Mouse (Mus musculus) natural killer cell, adult 2 months (primary cell): ENCODE measurements around the gene Slc35g3.

ENCODE experiments used
- DNase-seq, 2 experiments: peaks; one replicate each; pipeline ENCODE4 v3.0.0; 2022; ENCODE audit warnings: low spot score in 2 of 2

Slc35g3 gene

GRCm38 (mm10) chr11:69761868-69762267 is at the start of gene Slc35g3:
Gene Slc35g3 (minus strand): TSS chr11:69761968.
- DNase-seq = no peak

GRCm38 (mm10) chr11:69810280-69810679 is 48.5 kb upstream of the Slc35g3 start:
- no peak for DNase-seq

GRCm38 (mm10) chr11:69807641-69808040 is 45.9 kb upstream of the Slc35g3 start:
- DNase-seq = no peak

- DNase-seq = no peak
These were observed 44.6 kb upstream of the Slc35g3 start for GRCm38 (mm10) chr11:69806378-69806777.

- DNase-seq = no peak
These were observed 43.5 kb upstream of the Slc35g3 start, which contains the start of gene Tmem102 for GRCm38 (mm10) chr11:69804972-69805909. Gene Tmem102 (minus strand): TSS chr11:69805624.

GRCm38 (mm10) chr11:69804652-69804940 is 42.8 kb upstream of the Slc35g3 start:
- DNase-seq = no peak

GRCm38 (mm10) chr11:69803786-69804651 is 42.3 kb upstream of the Slc35g3 start:
- peak; percentile 45 to 61 for DNase-seq

GRCm38 (mm10) chr11:69803328-69803727 is 41.6 kb upstream of the Slc35g3 start:
- DNase-seq = no peak

- DNase-seq = peak in 1 of 2 experiments; percentile 34
These were observed 40.9 kb upstream of the Slc35g3 start for GRCm38 (mm10) chr11:69802648-69803105.

GRCm38 (mm10) chr11:69801379-69801977 is 39.7 kb upstream of the Slc35g3 start, which contains the start of gene Fgf11:
Gene Fgf11 (minus strand): TSS chr11:69801857.
- no peak for DNase-seq

- no peak for DNase-seq
These were observed 38.8 kb upstream of the Slc35g3 start for GRCm38 (mm10) chr11:69800392-69801197.

GRCm38 (mm10) chr11:69800138-69800391 is 38.3 kb upstream of the Slc35g3 start:
- DNase-seq = peak; percentile 38 to 41

- peak in 1 of 2 experiments; percentile 59 for DNase-seq
These were observed 37.8 kb upstream of the Slc35g3 start for GRCm38 (mm10) chr11:69799394-69800137.

GRCm38 (mm10) chr11:69797924-69798323 is 36.2 kb upstream of the Slc35g3 start:
- no peak for DNase-seq

GRCm38 (mm10) chr11:69795983-69796435 is 34.2 kb upstream of the Slc35g3 start:
- DNase-seq = no peak

- DNase-seq = peak; percentile 93 to 94
These were observed 33.6 kb upstream of the Slc35g3 start, which contains the start of gene Chrnb1 for GRCm38 (mm10) chr11:69795168-69795982. Gene Chrnb1 (minus strand): TSS chr11:69795943.

- no peak for DNase-seq
These were observed 31.7 kb upstream of the Slc35g3 start for GRCm38 (mm10) chr11:69793429-69793828.

GRCm38 (mm10) chr11:69791420-69791819 is 29.7 kb upstream of the Slc35g3 start:
- DNase-seq = no peak

- no peak for DNase-seq
These were observed 27.7 kb upstream of the Slc35g3 start for GRCm38 (mm10) chr11:69789431-69789830.
